Mouse (Mus musculus) activated CD4-positive, CD25-positive, alpha-beta regulatory T cell, adult 4 months (primary cell): Measurements from ENCODE around the gene Dnah9. TPM values are rescaled to one million over a fixed set of nuclear protein-coding genes. Genes with fewer than 3 reads are reported as not detected.
A peak's percentile ranks its signal among the peaks of the same experiment; 100 is the strongest.

Experiments
- ATAC-seq: one replicate; pipeline ENCODE4 v1.8.0; 2017
- polyA plus RNA-seq, 2 experiments: library from polyadenylated mRNA; unstranded; fragments of 100-300 nt; shearing (Covaris generic); gene quantifications; one replicate each; pipeline ENCODE4 v1.2.1; 2017

The Dnah9 gene
- polyA plus RNA-seq, 2 experiments from 2014 or later = 0.29 TPM; not detected in 1

DNA sequence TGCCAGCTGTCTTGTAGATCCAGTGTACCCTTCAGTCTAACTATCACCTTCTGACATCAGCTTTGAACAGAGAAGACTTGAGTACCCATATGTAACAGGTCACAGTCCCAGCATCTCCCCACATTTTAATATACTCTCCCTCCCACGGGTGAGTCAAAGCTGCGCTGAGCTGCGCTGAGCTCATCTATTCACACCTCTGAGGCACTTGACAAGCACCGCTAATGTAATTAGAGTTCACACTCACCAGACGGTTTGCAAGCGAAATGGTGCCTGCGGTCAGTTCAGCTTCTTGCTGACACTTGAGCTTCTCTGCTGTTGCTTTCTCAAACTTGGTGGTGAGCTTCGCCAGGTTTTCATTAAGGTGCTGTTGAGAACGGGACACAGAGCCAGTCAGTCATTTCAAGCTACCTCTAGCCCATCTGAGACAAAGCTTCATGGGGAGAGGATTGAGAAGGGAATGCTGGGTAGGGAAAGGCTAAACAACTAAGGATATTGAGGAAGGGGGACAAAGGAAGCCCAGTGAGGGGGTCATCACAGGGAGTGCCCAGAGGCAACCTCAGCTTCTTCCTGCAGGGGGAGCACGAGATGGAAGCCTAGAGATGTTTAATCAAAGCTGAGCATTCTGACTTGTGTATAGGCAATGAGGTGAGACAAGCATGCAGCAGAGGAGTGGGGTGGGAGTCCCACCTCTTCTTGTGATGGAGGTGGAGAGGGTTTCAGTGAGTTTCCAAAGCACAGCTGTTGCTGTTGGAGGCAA lies 249.7 kb downstream of the Dnah9 start:
- no peak for ATAC-seq

GRCm38 (mm10) chr11:65909195-65909594 lies 259.2 kb downstream of the Dnah9 start:
- ATAC-seq = no peak

GRCm38 (mm10) chr11:65905487-65905886 lies 262.9 kb downstream of the Dnah9 start:
- no peak for ATAC-seq

GRCm38 (mm10) chr11:65903944-65904343 lies 264.4 kb downstream of the Dnah9 start:
- ATAC-seq = no peak

DNA sequence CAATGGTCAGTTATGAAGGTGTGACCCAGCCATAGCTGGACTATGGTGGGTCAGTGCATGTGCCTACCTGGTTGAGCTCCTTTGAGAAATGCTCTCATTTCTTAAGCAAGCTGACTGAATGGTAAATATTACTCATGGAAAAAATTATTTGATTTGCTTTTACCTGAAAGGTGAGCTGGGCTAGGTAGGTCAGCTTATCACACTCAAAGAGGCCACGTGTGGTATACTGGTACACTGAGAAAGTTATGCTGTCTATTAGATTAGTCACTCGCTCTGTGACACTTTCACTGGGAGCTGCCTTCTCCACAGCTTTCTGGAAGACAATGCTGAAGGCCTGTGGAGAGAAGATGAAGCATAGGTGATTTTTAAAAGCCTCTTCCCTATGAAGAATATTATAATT lies 286.9 kb downstream of the Dnah9 start:
- no peak for ATAC-seq

- no peak for ATAC-seq
Measured at GRCm38 (mm10) chr11:65877146-65877775, 291.1 kb downstream of the Dnah9 start.

DNA sequence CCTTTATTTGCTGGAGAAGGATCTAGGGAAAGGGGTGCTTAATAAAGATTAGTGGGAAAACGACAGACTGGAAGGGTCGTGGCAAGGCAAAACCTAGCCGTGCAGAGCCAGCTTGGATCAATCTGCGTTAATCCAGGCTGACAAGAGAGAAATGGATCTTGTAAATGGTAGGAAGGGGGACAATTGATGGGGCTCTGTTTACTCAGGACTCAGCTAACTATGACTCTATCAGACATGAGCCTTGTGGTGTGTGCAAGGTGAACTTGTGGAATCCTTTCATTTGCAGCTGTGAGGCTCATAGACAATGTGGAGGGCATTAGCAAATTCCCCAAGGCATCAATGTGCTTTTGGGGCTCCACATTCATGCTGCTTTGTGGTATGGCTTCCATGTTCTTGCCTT lies 306.9 kb downstream of the Dnah9 start:
- no peak for ATAC-seq

- no peak for ATAC-seq
Measured at GRCm38 (mm10) chr11:65852066-65852465, 316.3 kb downstream of the Dnah9 start.

GRCm38 (mm10) chr11:65846446-65846845 lies 321.9 kb downstream of the Dnah9 start:
- no peak for ATAC-seq

- ATAC-seq = no peak
Measured at GRCm38 (mm10) chr11:65838999-65839398, 329.4 kb downstream of the Dnah9 start.

GRCm38 (mm10) chr11:65824556-65824955 lies 343.8 kb downstream of the Dnah9 start:
- no peak for ATAC-seq

- no peak for ATAC-seq
Measured at GRCm38 (mm10) chr11:65820877-65821276, 347.5 kb downstream of the Dnah9 start.

- no peak for ATAC-seq
Measured at GRCm38 (mm10) chr11:65820280-65820679, 348.1 kb downstream of the Dnah9 start.

DNA sequence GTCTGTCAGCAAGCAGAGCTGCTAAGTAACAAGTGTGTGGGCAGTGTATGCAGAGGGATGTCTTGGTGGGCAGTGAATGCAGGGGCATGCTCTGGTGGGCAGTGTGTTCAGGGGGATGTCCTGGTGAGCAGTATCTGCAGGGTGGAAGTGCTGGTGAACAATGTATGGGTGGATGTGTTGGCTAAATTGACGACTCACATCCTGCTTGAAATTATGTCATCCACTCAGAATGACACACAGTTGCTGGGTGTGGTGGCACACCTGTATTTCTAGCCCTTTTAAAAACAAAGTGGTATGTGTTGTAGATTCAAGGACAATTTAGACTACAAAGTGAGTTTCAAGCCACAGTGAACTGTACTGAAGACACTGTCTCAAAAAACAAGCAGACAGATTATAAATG lies 350.2 kb downstream of the Dnah9 start:
- ATAC-seq = no peak

DNA sequence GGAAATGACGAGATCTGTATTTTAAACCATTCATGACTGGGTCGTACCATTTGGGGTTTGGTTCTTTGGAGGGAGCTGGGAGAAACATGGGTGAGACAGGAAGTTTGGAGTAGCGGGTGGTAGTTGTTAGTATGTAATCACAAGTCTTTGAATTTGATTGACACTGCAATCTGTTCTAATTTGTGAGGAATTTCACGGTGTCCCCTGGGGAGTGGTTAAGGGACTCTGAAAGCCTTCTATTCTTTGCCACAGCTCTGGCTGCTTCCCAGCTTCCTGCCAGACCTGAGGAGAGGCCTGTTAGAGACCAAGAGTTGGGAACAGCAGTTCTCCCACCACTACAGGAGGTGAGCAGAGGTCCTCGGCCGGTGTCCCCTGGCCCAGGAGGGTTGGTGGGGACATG lies 352.1 kb downstream of the Dnah9 start:
- no peak for ATAC-seq

GRCm38 (mm10) chr11:65814381-65814780 lies 354.0 kb downstream of the Dnah9 start:
- no peak for ATAC-seq

- ATAC-seq = no peak
Measured at GRCm38 (mm10) chr11:65812088-65812487, 356.3 kb downstream of the Dnah9 start.

- ATAC-seq = no peak
Measured at GRCm38 (mm10) chr11:65807601-65808000, 360.8 kb downstream of the Dnah9 start.

- peak; percentile 85 for ATAC-seq
Measured at GRCm38 (mm10) chr11:65806909-65807504, 361.3 kb downstream of the Dnah9 start, which contains the start of gene Zkscan6. Gene Zkscan6 (plus strand): TSS chr11:65807175.

GRCm38 (mm10) chr11:65806321-65806904 lies 361.9 kb downstream of the Dnah9 start:
- peak; percentile 57 for ATAC-seq

DNA sequence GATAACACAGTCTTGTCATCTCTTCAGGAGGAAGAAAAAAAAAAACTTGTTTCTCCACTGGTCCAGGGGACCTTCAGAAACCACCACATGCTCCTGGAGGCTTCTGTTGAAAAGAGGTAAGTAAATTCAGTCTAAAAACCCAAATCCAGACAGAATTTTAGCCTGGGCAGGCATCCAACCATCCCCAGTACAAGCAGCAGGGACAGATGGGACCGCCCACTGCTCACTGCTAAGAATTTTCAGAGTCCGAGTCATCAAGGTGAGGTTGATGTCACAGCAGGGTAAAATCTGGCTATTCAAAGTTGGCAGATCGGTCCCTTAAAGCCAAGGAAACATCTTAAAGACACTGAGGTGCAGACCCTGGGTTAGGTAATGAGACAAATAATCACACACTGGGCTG lies 366.5 kb downstream of the Dnah9 start:
- ATAC-seq = no peak

DNA sequence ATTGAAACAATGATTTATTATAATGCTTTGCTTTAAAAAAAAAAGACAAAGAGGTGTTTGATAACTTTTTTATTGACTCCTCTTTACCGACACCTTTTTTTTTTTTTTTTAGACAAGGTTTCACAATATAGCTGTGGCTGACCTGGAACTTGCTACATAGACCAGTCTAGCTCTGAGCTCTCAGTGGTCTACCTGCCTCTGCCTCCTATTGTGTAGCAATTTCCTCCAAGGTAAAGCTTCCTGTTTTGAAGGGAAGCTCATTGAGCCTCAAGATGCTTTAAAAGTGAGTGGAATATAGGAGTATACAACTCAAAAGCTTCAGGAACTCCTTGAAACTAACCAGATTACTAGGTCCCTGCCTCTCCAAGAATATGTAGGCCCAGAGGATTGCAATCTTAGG lies 372.5 kb downstream of the Dnah9 start:
- no peak for ATAC-seq

DNA sequence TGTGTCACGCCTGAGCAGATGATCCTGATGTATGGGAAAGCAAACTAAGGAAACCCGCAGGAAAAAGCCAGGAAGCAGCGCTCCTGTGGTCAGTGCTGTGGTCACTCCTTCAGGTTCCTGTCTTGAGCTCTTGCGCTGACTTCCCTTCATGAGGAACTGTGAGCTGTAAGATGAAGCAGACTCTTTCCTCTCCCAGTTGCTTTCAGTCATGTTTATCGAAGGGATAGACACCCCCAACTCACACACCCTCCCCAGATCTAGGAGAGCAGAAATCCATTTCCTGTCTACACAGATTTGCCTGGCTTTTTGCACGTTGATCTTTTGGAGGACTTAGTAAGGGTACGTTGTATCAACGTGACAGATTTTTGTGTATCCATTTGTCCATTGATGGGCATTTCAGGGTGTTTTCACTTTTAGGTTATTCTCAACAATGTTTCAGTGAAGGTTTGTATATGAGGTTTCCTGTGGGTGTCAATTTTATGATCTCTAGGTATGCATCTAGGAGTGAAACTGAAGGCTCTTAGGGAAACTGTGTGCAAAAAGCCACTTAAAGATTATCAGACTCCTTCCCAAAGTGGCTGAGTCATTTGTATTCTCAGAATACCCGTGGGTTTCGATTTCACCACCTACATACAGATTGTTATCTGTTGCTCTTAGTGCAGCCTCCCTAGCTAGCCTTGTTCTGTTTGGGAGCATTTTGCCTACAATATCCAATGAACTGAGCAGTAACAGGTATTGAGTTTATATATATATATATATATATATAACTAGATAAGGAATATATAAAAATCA lies 373.7 kb downstream of the Dnah9 start:
- ATAC-seq = peak; percentile 84
